Mouse (Mus musculus) cerebellum, adult 2 months (tissue): Measurements from ENCODE around the gene Gss.

ENCODE experiments used
- CTCF ChIP-seq: fragments of 200-500 bp; IDR thresholded peaks from 2 replicates; pipeline ENCODE4 v1.5.1; 2011; ENCODE audit warnings: low read depth, mild to moderate bottlenecking, control low read depth, low read length, moderate library complexity, borderline replicate concordance; ENCODE audit not compliant: insufficient read depth
- POLR2A ChIP-seq: fragments of 200-500 bp; IDR thresholded peaks from 2 replicates; pipeline ENCODE4 v1.6.1; 2011; ENCODE audit warnings: low read length, control low read depth, borderline replicate concordance; ENCODE audit not compliant: insufficient read depth

DNA sequence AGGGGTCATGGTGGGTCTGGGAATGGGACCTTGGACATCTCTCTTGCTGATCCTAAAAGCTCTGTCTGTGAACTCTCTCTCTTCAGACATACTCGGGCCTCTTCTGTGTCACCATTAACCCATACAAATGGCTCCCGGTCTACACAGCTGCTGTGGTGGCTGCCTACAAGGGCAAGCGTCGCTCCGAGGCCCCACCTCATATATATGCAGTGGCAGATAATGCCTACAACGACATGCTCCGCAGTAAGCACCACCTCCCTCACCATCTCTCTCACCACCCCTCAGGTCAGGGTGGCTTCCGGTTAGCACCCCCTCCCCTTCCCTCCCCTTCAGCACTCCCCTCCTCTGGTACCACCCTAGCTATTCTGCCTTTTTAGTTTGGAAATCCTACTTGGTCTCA is 21.3 kb upstream of the Gss start:
- no peak for TF ChIP-seq POLR2A
- TF ChIP-seq CTCF: no peak
